Mouse (Mus musculus) MEL (cell line): ENCODE results near the gene Pidd1. TPM values are rescaled to one million over a fixed set of nuclear protein-coding genes. Genes with fewer than 3 reads are reported as not detected.

ENCODE experiments used
- DNase-seq: peaks from one replicate; pipeline ENCODE4 v3.0.0; 2011; ENCODE audit warnings: low read depth, low spot score
- H3K27ac ChIP-seq: 2 replicates; pipeline ENCODE4 v1.5.1; 2012; ENCODE audit warnings: low read depth, mild to moderate bottlenecking, control low read depth, low read length, moderate library complexity; ENCODE audit not compliant: control insufficient read depth
- H3K27me3 ChIP-seq, 2 experiments: fragments of 150-350 bp in 1 of 2; sonication (generic) in 1 of 2; 2 replicates each; pipeline ENCODE4 v1.6.1; 2012; ENCODE audit warnings: low read length in 2 of 2, mild to moderate bottlenecking in 2 of 2, improper control_type of control experiment in 1 of 2, moderate library complexity in 1 of 2; ENCODE audit not compliant: insufficient read depth in 2 of 2, control insufficient read depth in 1 of 2
- H3K36me3 ChIP-seq, 2 experiments: 2 replicates each; pipeline ENCODE4 v1.6.1; 2012 to 2014; ENCODE audit warnings: low read length in 2 of 2, improper control_type of control experiment in 1 of 2, inconsistent platforms in 1 of 2, mild to moderate bottlenecking in 1 of 2; ENCODE audit not compliant: insufficient read depth in 2 of 2, control insufficient read depth in 1 of 2
- H3K4me1 ChIP-seq, 2 experiments: fragments of 150-350 bp in 1 of 2; sonication (generic) in 1 of 2; 2 replicates each; pipeline ENCODE4 v1.6.1; 2012; ENCODE audit warnings: low read length in 2 of 2, improper control_type of control experiment in 1 of 2, mild to moderate bottlenecking in 1 of 2; ENCODE audit not compliant: insufficient read depth in 2 of 2, control insufficient read depth in 1 of 2
- H3K4me3 ChIP-seq, 2 experiments: fragments of 150-350 bp in 1 of 2; sonication (generic) in 1 of 2; 2 replicates each; pipeline ENCODE4 v1.5.1; 2012; ENCODE audit warnings: low read depth in 2 of 2, low read length in 2 of 2, mild to moderate bottlenecking in 2 of 2, moderate library complexity in 2 of 2, control low read depth in 1 of 2, improper control_type of control experiment in 1 of 2; ENCODE audit not compliant: control insufficient read depth in 1 of 2, insufficient read depth in 1 of 2
- H3K79me2 ChIP-seq: 2 replicates; pipeline ENCODE4 v1.6.1; 2012; ENCODE audit warnings: mild to moderate bottlenecking, low read length, moderate library complexity; ENCODE audit not compliant: control insufficient read depth, poor library complexity, insufficient read depth
- H3K9ac ChIP-seq: 2 replicates; pipeline ENCODE4 v1.6.1; 2012; ENCODE audit warnings: low read depth, mild to moderate bottlenecking, control low read depth, low read length, moderate library complexity; ENCODE audit not compliant: control insufficient read depth, poor library complexity, severe bottlenecking
- H3K9me3 ChIP-seq: fragments of 150-350 bp; sonication (generic); replicated peaks from 2 replicates; pipeline ENCODE4 v1.6.1; 2012; ENCODE audit warnings: mild to moderate bottlenecking, low read length, improper control_type of control experiment, moderate library complexity; ENCODE audit not compliant: insufficient read depth
- CTCF ChIP-seq, 3 experiments: IDR thresholded peaks in 2 of 3; conservative IDR thresholded peaks in 1 of 3; 2 replicates each; pipeline ENCODE4 v1.5.1; 2011 to 2012; ENCODE audit warnings: low read length in 3 of 3, low read depth in 2 of 3, mild to moderate bottlenecking in 2 of 3, improper control_type of control experiment in 1 of 3, inconsistent platforms in 1 of 3, mixed read lengths in 1 of 3, moderate library complexity in 1 of 3; ENCODE audit not compliant: control insufficient read depth in 1 of 3, insufficient read depth in 1 of 3, poor library complexity in 1 of 3, severe bottlenecking in 1 of 3
- ELF1 ChIP-seq: IDR thresholded peaks from 2 replicates; pipeline ENCODE4 v1.6.1; 2014; ENCODE audit warnings: low read depth, mild to moderate bottlenecking, inconsistent platforms, low read length, improper control_type of control experiment, moderate library complexity
- MEF2A ChIP-seq: IDR thresholded peaks from 2 replicates; pipeline ENCODE4 v1.6.1; 2014; ENCODE audit warnings: low read depth, mild to moderate bottlenecking, inconsistent platforms, low read length, improper control_type of control experiment; ENCODE audit not compliant: poor library complexity, insufficient replicate concordance, severe bottlenecking; ENCODE audit errors: extremely low read depth
- MXI1 ChIP-seq: IDR thresholded peaks from 2 replicates; pipeline ENCODE4 v1.6.1; 2011; ENCODE audit warnings: mild to moderate bottlenecking, low read depth, low read length, improper control_type of control experiment
- MYB ChIP-seq: IDR thresholded peaks from 2 replicates; pipeline ENCODE4 v1.6.1; 2011; ENCODE audit warnings: mild to moderate bottlenecking, low read depth, low read length, improper control_type of control experiment
- MYC ChIP-seq: IDR thresholded peaks from 2 replicates; pipeline ENCODE4 v1.6.1; 2011; ENCODE audit warnings: low read depth, mild to moderate bottlenecking, low read length, improper control_type of control experiment, moderate library complexity
- NRF1 ChIP-seq: IDR thresholded peaks from 2 replicates; pipeline ENCODE4 v1.6.1; 2014; ENCODE audit warnings: low read depth, mild to moderate bottlenecking, inconsistent platforms, low read length, improper control_type of control experiment, moderate library complexity; ENCODE audit not compliant: poor library complexity, insufficient read depth, severe bottlenecking
- RAD21 ChIP-seq: IDR thresholded peaks from 2 replicates; pipeline ENCODE4 v1.6.1; 2011; ENCODE audit warnings: mild to moderate bottlenecking, low read depth, low read length, improper control_type of control experiment
- RCOR1 ChIP-seq: IDR thresholded peaks from 2 replicates; pipeline ENCODE4 v1.6.1; 2012; ENCODE audit warnings: low read depth, mild to moderate bottlenecking, inconsistent platforms, low read length, improper control_type of control experiment
- SMC3 ChIP-seq: IDR thresholded peaks from 2 replicates; pipeline ENCODE4 v1.6.1; 2011; ENCODE audit warnings: low read depth, low read length, improper control_type of control experiment
- TAL1 ChIP-seq: IDR thresholded peaks from 2 replicates; pipeline ENCODE4 v1.6.1; 2012; ENCODE audit warnings: mild to moderate bottlenecking, inconsistent platforms, low read length, moderate library complexity, mixed read lengths
- ZNF384 ChIP-seq: IDR thresholded peaks from 2 replicates; pipeline ENCODE4 v1.6.1; 2012; ENCODE audit warnings: low read depth, mild to moderate bottlenecking, inconsistent platforms, low read length, improper control_type of control experiment
- polyA plus RNA-seq, 2 experiments: library from polyadenylated mRNA; stranded (reverse) in 1 of 2; unstranded in 1 of 2; fragments of >175 nt in 1 of 2; fragments of >200 nt in 1 of 2; gene quantifications; 2 replicates each; pipeline versions ENCODE4 v1.2.1 to v1.2.4; 2012; ENCODE audit warnings: low replicate concordance in 2 of 2, low read depth in 1 of 2; ENCODE audit not compliant: insufficient read length in 2 of 2, insufficient read depth in 1 of 2, missing spikeins in 1 of 2
- total RNA-seq: library from RNA; depleted of rRNA; stranded (reverse); fragments of 300-350 nt; gene quantifications from 2 replicates; pipeline ENCODE4 v1.2.3, GENCODE M21; 2012

Pidd1 gene
- total and polyA plus RNA-seq, 3 experiments: 6.4 to 27.2 TPM; not detected in 1

DNA sequence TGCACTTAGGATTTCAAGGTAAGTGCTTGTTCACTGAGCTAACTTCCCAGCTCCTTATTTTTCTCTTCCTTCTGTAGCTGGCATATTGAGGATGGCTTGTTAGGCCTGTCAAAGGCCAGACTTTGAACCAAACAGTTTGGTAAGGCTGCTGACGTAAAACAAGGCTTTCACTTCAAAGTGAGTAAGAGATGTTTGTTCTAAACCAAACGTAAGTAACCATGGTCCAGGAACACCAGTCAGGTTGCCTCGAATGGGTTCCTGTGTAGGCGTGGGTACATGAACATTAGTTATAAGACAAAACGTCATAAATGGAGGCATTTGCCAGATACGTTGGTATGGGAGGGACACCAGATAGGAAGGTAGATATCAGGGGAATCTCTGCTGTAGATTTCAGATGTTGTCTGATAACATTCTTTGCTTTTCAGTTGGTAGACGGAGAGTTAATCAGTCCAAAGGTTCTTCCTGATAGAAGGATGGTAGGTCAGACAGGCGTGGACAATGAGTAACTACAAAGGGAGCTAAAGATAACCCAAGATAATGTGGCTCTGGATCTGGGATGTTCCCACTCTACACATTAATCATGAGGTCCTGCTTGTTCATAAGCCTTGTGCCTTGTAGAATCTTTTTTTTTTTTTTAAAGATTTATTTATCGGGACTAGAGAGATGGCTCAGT is 23.7 kb downstream of the Pidd1 start:
- H3K4me1 ChIP-seq: peaks cover 5 to 11% of the 10 kb centered on the region in 2 experiments; a peak in 3 of 4 replicates
- H3K79me2 ChIP-seq: no peaks in the 10 kb centered on the region
- no peak overlapping the region for H3K4me3 ChIP-seq
- no peak overlapping the region for H3K27ac ChIP-seq
- DNase-seq: no peak
- no peaks in the 10 kb centered on the region; a peak in 1 of 4 replicates for H3K27me3 ChIP-seq
- H3K9ac ChIP-seq: no peak overlapping the region
- no peaks in the 10 kb centered on the region for H3K9me3 ChIP-seq
- peaks cover 0 to 6% of the 10 kb centered on the region in 2 experiments; a peak in 2 of 4 replicates for H3K36me3 ChIP-seq
- TF ChIP-seq ZNF384: no peak
- TF ChIP-seq, all 39 proteins: peak for 0

DNA sequence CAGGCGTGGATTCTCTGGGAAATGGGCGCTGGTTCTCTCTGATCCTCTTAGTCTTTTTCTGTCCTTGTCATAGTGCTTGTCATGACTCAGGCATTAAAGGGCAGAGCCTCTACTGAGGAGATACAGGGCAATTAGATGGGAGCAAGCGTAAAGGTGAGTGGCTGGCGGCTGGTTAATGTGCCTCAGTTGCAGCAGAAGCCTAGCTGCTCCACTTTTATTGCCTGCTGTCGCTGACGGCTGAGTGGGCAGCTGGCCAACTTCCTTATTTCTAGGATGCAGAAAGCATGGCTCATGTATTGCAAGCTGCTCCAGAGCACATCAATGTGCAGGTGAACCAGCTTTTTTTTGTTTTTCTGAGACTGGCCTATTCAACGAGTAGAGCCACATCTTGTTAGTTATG is 24.9 kb downstream of the Pidd1 start:
- H3K9me3 ChIP-seq: no peaks in the 10 kb centered on the region
- peak overlapping the region; percentile 7 to 33 for H3K4me3 ChIP-seq
- peaks cover 5 to 15% of the 10 kb centered on the region in 2 experiments; a peak in 3 of 4 replicates for H3K4me1 ChIP-seq
- peaks cover 0 to 11% of the 10 kb centered on the region in 2 experiments; a peak in 2 of 4 replicates for H3K36me3 ChIP-seq
- peak; percentile 93 for DNase-seq
- no peaks in the 10 kb centered on the region; the same call in 1 of the 2 replicates for H3K79me2 ChIP-seq
- H3K27me3 ChIP-seq: no peaks in the 10 kb centered on the region; a peak in 1 of 4 replicates
- H3K9ac ChIP-seq: peak overlapping the region; percentile 47
- no peak overlapping the region for H3K27ac ChIP-seq
- peak; percentile 28; the same call in 1 of the 2 replicates for TF ChIP-seq ELF1
- TF ChIP-seq TAL1: 0 out of 2 replicates have a peak, but pooled peaks have one; percentile 4
- TF ChIP-seq MXI1: peak; percentile 46; the same call in 1 of the 2 replicates
- no peak for TF ChIP-seq NRF1
- TF ChIP-seq MYC: 0 out of 2 replicates have a peak, but pooled peaks have one; percentile 30

DNA sequence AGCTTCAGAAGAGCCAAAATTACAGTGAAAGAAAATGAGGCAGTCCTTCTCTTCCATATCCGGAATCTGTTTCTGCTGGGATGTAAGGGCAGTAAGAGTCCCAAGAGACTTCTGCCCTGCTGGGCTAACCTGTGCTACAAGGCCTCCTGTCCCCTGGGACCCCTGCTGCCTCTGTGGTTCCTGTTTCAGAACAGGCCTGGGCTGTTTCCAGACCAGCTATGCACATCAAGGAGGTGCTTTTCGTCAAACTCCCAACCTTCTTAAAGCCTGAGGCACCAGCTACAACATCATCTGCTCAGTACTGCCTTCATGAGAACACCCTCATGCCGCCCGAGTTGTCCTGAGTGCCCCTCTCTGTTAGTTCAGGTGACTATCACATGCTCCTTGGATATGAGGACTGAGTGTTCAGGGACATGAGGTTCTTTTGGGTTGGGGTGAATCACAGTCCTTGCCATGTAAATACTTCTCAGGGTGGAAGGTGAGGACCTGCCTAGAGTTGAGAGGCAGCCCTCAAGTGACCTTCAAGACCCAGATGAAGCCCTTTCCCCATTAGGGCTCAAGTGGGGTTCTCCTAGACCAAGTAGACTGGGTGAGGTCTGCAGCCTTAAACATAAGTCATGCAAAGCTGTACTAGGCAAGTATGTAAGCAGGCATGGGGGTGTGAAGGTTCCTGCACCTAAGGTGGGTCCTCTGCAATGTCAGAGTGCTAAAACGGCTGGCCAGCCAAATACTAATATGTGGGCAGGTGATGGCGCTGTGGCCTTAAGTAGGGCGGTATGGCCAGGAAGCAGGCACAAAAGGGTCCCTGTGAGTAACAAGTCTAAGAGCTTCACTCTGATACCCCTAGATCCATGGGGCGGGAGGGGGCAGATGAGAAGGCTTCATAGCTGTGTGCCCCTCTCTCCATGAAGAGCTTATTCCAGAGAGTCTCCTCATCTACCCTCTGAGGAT is 25.8 kb downstream of the Pidd1 start:
- peaks cover 0 to 13% of the 10 kb centered on the region in 2 experiments; a peak in 2 of 4 replicates for H3K36me3 ChIP-seq
- H3K27ac ChIP-seq: no peak overlapping the region
- H3K4me1 ChIP-seq: peaks cover 5 to 18% of the 10 kb centered on the region in 2 experiments; a peak in 3 of 4 replicates
- H3K9ac ChIP-seq: peak overlapping the region; percentile 47; the same call in 1 of the 2 replicates
- DNase-seq: no peak
- peak overlapping the region in 1 of 2 experiments; percentile 33; a peak in 3 of 4 replicates for H3K4me3 ChIP-seq
- no peaks in the 10 kb centered on the region for H3K9me3 ChIP-seq
- H3K27me3 ChIP-seq: no peaks in the 10 kb centered on the region
- H3K79me2 ChIP-seq: peaks cover 4% of the 10 kb centered on the region; the same call in 1 of the 2 replicates
- TF ChIP-seq RCOR1 (no peak), CTCF (IDR thresholded peaks at IDR 0.05 in 2 of 3, conservative IDR thresholded peaks at IDR 0.05 in 1 of 3; ENCODE audit: control insufficient read depth in 1 of 3, insufficient read depth in 1 of 3, low read depth in 2 of 3, low read length in 3 of 3, poor library complexity in 1 of 3, severe bottlenecking in 1 of 3) (peak in 2 of 3 experiments; percentile 26 to 27; a peak in 2 of 6 replicates), MYB (no peak), ZNF384 (no peak), MYC (no peak), MEF2A (no peak), SMC3 (peak; percentile 23; the same call in 1 of the 2 replicates), RAD21 (peak; percentile 27)
